Mouse (Mus musculus): ENCODE data around the gene Saxo2. TPM values are rescaled to one million over a fixed set of nuclear protein-coding genes. Genes with fewer than 3 reads are reported as not detected.

The Saxo2 gene
- polyA plus RNA-seq, 1 experiment from 2014 or later = 1.8 TPM

- Histone ChIP-seq H3K27ac (no peak overlapping the region), H3K4me2 (no peak overlapping the region), H3K27me3 (no peaks in the 10 kb centered on the region), H3K4me3 (replicated peaks) (no peak overlapping the region), H3K36me3 (no peaks in the 10 kb centered on the region), H3K9me3 (replicated peaks) (no peaks in the 10 kb centered on the region), H3K4me1 (replicated peaks) (no peaks in the 10 kb centered on the region), H3K9ac (no peak overlapping the region)
- ATAC-seq (ENCODE audit: low read depth) (no peak), DNase-seq (peak; percentile 18)
- 14% methylated on average over 7 of the region's 7 CpGs for WGBS (ENCODE audit: insufficient replicate concordance)
Measured at GRCm38 (mm10) chr7:82625342-82625741, 23.0 kb downstream of the Saxo2 start.

- Histone ChIP-seq H3K9ac (no peak overlapping the region), H3K27me3 (no peaks in the 10 kb centered on the region), H3K27ac (no peak overlapping the region), H3K4me3 (replicated peaks) (no peak overlapping the region), H3K9me3 (replicated peaks) (no peaks in the 10 kb centered on the region), H3K4me1 (replicated peaks) (no peaks in the 10 kb centered on the region), H3K4me2 (no peak overlapping the region), H3K36me3 (no peaks in the 10 kb centered on the region)
- WGBS (ENCODE audit: insufficient replicate concordance) = 44% methylated on average over 3 of the region's 3 CpGs
- ATAC-seq (ENCODE audit: low read depth) (no peak), DNase-seq (no peak)
Measured at GRCm38 (mm10) chr7:82609629-82610028, 38.7 kb downstream of the Saxo2 start.

GRCm38 (mm10) chr7:82605425-82605824, 42.9 kb downstream of the Saxo2 start:
- Histone ChIP-seq H3K36me3 (no peaks in the 10 kb centered on the region), H3K4me1 (replicated peaks) (no peaks in the 10 kb centered on the region), H3K27ac (no peak overlapping the region), H3K9ac (no peak overlapping the region), H3K4me3 (replicated peaks) (no peak overlapping the region), H3K9me3 (replicated peaks) (no peaks in the 10 kb centered on the region), H3K27me3 (no peaks in the 10 kb centered on the region), H3K4me2 (no peak overlapping the region)
- ATAC-seq (ENCODE audit: low read depth) (no peak), DNase-seq (no peak)
- 71% methylated on average over 6 of the region's 6 CpGs for WGBS (ENCODE audit: insufficient replicate concordance)

GRCm38 (mm10) chr7:82602008-82602407, 46.3 kb downstream of the Saxo2 start:
- 7% methylated on average over 4 of the region's 4 CpGs for WGBS (ENCODE audit: insufficient replicate concordance)
- ATAC-seq (ENCODE audit: low read depth) (no peak), DNase-seq (no peak)
- no peaks in the 10 kb centered on the region for H3K9me3 ChIP-seq (replicated peaks)
- H3K4me1 ChIP-seq (replicated peaks) = no peaks in the 10 kb centered on the region
- no peak overlapping the region for H3K4me2 ChIP-seq
- no peak overlapping the region for H3K27ac ChIP-seq
- no peak overlapping the region for H3K9ac ChIP-seq
- no peaks in the 10 kb centered on the region for H3K27me3 ChIP-seq
- H3K36me3 ChIP-seq = no peaks in the 10 kb centered on the region
- no peak overlapping the region for H3K4me3 ChIP-seq (replicated peaks)

- no peaks in the 10 kb centered on the region for H3K4me1 ChIP-seq (replicated peaks)
- no peak for DNase-seq
- no peaks in the 10 kb centered on the region for H3K27me3 ChIP-seq
- H3K9ac ChIP-seq = no peak overlapping the region
- ATAC-seq (ENCODE audit: low read depth) = no peak
- whole genome bisulfite sequencing (ENCODE audit: insufficient replicate concordance) = 70% methylated on average over 6 of the region's 6 CpGs
- H3K4me3 ChIP-seq (replicated peaks) = no peak overlapping the region
- no peak overlapping the region for H3K27ac ChIP-seq
- no peak overlapping the region for H3K4me2 ChIP-seq
- no peaks in the 10 kb centered on the region for H3K9me3 ChIP-seq (replicated peaks)
- no peaks in the 10 kb centered on the region for H3K36me3 ChIP-seq
Measured at GRCm38 (mm10) chr7:82590931-82591330, 57.4 kb downstream of the Saxo2 start.

Other genes with a start within 250 kb of the Saxo2 start
- 10.8 and 11.9 TPM in 2 replicates for gene Efl1, start 86 bp upstream of the Saxo2 start, polyA plus RNA-seq (2015; fragmentation: Nextera tagmentation; extraction: Ambion mirVana)
- 0.68 and 1.1 TPM in 2 replicates for gene Mex3b, start 218.8 kb upstream of the Saxo2 start, polyA plus RNA-seq (2015; fragmentation: Nextera tagmentation; extraction: Ambion mirVana)

All from liver, embryonic 13.5 days (tissue).